Mouse (Mus musculus) bone marrow, adult 2 months (tissue): ENCODE data around the gene Ltc4s. TPM values are rescaled to one million over a fixed set of nuclear protein-coding genes. Genes with fewer than 3 reads are reported as not detected.
A peak's percentile ranks its signal among the peaks of the same experiment; 100 is the strongest.

ENCODE experiments used
- H3K27ac ChIP-seq: fragments of 200-500 bp; 2 replicates; pipeline ENCODE4 v1.5.1; 2012; ENCODE audit warnings: low read depth, mild to moderate bottlenecking, control low read depth, inconsistent platforms, low read length; ENCODE audit not compliant: control insufficient read depth, poor library complexity, insufficient read depth
- H3K4me1 ChIP-seq: fragments of 200-500 bp; 2 replicates; pipeline ENCODE4 v1.6.1; 2011; ENCODE audit warnings: low read length; ENCODE audit not compliant: control insufficient read depth, insufficient read depth
- H3K4me3 ChIP-seq: fragments of 200-500 bp; replicated peaks from 2 replicates; pipeline ENCODE3; 2011; ENCODE audit warnings: mild to moderate bottlenecking, low read depth, low read length, control low read depth; ENCODE audit not compliant: control insufficient read depth
- CTCF ChIP-seq: fragments of 200-500 bp; IDR thresholded peaks from 2 replicates; pipeline ENCODE4 v1.5.1; 2011; ENCODE audit warnings: low read length, control low read depth; ENCODE audit not compliant: control insufficient read depth, insufficient read depth
- POLR2A ChIP-seq: fragments of 200-500 bp; IDR thresholded peaks from 2 replicates; pipeline ENCODE4 v1.6.1; 2011; ENCODE audit warnings: low read depth, mild to moderate bottlenecking, control low read depth, low read length, borderline replicate concordance; ENCODE audit not compliant: control insufficient read depth
- WGBS: fragments of 180-500 bp; shearing (Covaris S2); methylation state at CpG from one replicate; pipeline ENCODE4 v1.1.7; 2018; 5-methylcytosine and 5-hydroxymethylcytosine counted together
- polyA plus RNA-seq: library from polyadenylated mRNA; stranded (reverse); fragments of >200 nt; gene quantifications from 2 replicates; pipeline ENCODE4 v1.2.4, GENCODE M21; 2011; ENCODE audit warnings: low replicate concordance; ENCODE audit not compliant: missing spikeins, insufficient read depth, insufficient read length

The Ltc4s gene
- polyA plus RNA-seq, 1 experiment = 6.7 TPM

- 94% methylated on average over 14 of the region's 14 CpGs for WGBS
- TF ChIP-seq CTCF = no peak
- peak; percentile 23; the same call in 1 of the 2 replicates for TF ChIP-seq POLR2A
- H3K4me1 ChIP-seq = no peaks in the 10 kb centered on the region
Measured at GRCm38 (mm10) chr11:50207344-50207743, 31.1 kb downstream of the Ltc4s start.

GRCm38 (mm10) chr11:50206037-50206436 lies 32.4 kb downstream of the Ltc4s start:
- Histone ChIP-seq H3K4me3 (no peak overlapping the region), H3K27ac (no peak overlapping the region)
- WGBS = 81% methylated on average over 2 of the region's 2 CpGs

More at GRCm38 (mm10) chr11:50207344-50207743, 31.1 kb downstream of the Ltc4s start:
- no peak overlapping the region for H3K4me3 ChIP-seq
- no peak overlapping the region for H3K27ac ChIP-seq

GRCm38 (mm10) chr11:50205434-50205833 lies 33.0 kb downstream of the Ltc4s start:
- H3K27ac ChIP-seq = no peak overlapping the region
- WGBS = 96% methylated on average over 3 of the region's 3 CpGs
- TF ChIP-seq POLR2A (no peak), CTCF (no peak)
- H3K4me1 ChIP-seq = no peaks in the 10 kb centered on the region
- no peak overlapping the region for H3K4me3 ChIP-seq

More at GRCm38 (mm10) chr11:50206037-50206436, 32.4 kb downstream of the Ltc4s start:
- H3K4me1 ChIP-seq = no peaks in the 10 kb centered on the region
- TF ChIP-seq CTCF = no peak
- no peak for TF ChIP-seq POLR2A

- 89% methylated on average over 9 of the region's 9 CpGs for WGBS
- Histone ChIP-seq H3K4me3 (no peak overlapping the region), H3K4me1 (no peaks in the 10 kb centered on the region), H3K27ac (no peak overlapping the region)
- no peak for TF ChIP-seq POLR2A
- TF ChIP-seq CTCF = no peak
Measured at GRCm38 (mm10) chr11:50203302-50203827, 35.1 kb downstream of the Ltc4s start.

- TF ChIP-seq CTCF (no peak), POLR2A (no peak)
- whole genome bisulfite sequencing = 93% methylated on average over 3 of the region's 3 CpGs
- Histone ChIP-seq H3K4me3 (no peak overlapping the region), H3K4me1 (no peaks in the 10 kb centered on the region), H3K27ac (no peak overlapping the region)
Measured at GRCm38 (mm10) chr11:50201590-50201989, 36.8 kb downstream of the Ltc4s start.

GRCm38 (mm10) chr11:50200613-50201012 lies 37.8 kb downstream of the Ltc4s start:
- Histone ChIP-seq H3K4me1 (no peaks in the 10 kb centered on the region), H3K27ac (no peak overlapping the region), H3K4me3 (no peak overlapping the region)
- WGBS = 41% methylated on average over 8 of the region's 8 CpGs
- TF ChIP-seq CTCF (no peak), POLR2A (no peak)

- no peak overlapping the region for H3K4me3 ChIP-seq
- H3K4me1 ChIP-seq = no peaks in the 10 kb centered on the region
- WGBS = 84% methylated on average over 2 of the region's 2 CpGs
- no peak for TF ChIP-seq POLR2A
- TF ChIP-seq CTCF = no peak
- H3K27ac ChIP-seq = no peak overlapping the region
Measured at GRCm38 (mm10) chr11:50198916-50199315, 39.5 kb downstream of the Ltc4s start.

- Histone ChIP-seq H3K27ac (no peak overlapping the region), H3K4me1 (no peaks in the 10 kb centered on the region), H3K4me3 (no peak overlapping the region)
- WGBS = 87% methylated on average over 4 of the region's 5 CpGs
- TF ChIP-seq POLR2A (no peak), CTCF (no peak)
Measured at GRCm38 (mm10) chr11:50198219-50198846, 40.1 kb downstream of the Ltc4s start.
